Mouse (Mus musculus) forelimb bud, embryonic 11.5 days (tissue): ENCODE measurements at regions not wholly inside any gene's neighbourhood (a gene's known extent, or its start where the extent isn't known, plus 50 kb on each side); places are given as distances from the start of the nearest gene placed in this dataset.
A peak's percentile ranks its signal among the peaks of the same experiment; 100 is the strongest.

Source experiments
- DNase-seq: peaks from one replicate; pipeline ENCODE4 v3.0.0-alpha.2; 2012; ENCODE audit warnings: low read depth, low spot score

DNA sequence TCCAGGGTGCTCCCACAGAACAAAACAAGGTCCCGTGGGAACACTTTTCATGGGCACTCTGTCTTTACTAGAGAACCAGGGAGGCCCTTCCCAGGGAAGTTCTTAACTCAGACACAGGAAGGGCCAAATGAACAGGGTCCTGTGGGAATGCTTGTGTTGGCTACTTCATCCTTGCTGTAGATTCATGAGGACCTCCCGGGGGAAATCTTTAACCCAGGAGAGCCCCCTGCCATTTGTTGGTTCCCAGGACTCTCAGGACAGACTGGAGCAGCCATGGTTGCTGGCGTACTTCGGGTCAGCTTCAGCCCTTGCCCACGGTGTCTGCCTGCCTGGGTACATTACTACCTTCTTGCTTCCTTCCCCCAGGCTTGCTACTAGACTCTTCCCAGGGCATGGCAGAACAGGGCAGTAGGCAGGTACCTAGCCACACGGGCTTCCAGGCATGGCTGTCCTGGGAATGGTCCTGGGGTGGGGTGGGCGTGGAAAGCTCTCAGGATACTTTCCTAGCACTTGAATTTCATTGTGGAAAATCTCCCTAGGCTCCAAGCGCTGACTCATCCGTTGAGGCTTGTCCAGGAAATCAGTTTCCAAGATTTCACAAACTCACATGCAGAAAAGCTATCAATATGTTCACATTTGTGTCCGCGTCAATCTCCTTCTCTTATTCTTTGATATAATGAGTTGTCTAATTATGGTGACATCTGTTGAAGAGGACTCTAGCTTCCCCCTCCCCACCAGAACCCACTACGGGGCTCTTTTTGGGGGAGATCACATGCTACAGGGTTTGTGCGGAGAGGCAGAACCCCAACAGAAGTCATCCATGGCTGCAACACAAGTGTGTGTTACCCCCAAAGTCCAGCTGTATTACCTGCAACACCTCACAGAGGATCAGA, 148.6 kb downstream of the Sec61b start:
- DNase-seq = no peak

DNA sequence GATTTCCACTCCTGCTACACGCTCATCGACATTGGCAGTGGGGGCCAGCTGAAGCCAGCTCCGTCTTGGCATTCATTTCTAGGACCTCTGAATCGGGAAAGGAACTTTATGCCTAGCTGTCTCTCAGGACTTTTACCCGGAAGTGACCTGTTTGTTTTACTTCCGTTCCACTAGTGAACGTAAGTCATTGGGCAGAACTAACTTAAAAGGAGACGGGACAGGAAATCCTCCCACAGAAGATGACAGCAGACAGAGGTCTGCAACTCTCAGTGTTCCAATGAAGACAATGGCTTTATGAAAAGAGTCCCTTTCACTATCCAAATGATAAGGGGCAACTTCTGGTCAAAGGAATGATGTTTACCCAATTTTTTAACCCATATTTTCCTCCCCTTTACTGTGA, 155.5 kb downstream of the Sec61b start:
- no peak for DNase-seq

DNA sequence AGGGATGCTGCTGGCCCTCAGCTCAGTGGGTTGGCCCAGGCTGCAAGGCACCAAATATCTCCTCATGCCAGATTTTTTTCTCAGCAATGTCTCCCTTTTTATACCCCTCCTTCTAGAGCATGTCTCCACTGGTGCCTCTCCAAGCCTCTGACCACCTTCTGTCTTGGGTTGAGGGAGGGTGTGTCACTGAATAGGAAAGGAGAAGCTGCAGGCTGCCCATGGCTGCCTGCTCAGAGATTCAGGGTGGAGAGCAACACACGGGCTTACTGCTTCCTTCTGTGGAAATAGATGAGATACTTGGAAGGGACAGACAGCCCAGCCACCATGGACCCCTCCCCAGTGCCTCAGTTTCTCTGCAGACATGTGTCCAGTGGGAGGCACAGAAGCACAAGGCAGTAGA, 156.0 kb downstream of the Sec61b start:
- no peak for DNase-seq

DNA sequence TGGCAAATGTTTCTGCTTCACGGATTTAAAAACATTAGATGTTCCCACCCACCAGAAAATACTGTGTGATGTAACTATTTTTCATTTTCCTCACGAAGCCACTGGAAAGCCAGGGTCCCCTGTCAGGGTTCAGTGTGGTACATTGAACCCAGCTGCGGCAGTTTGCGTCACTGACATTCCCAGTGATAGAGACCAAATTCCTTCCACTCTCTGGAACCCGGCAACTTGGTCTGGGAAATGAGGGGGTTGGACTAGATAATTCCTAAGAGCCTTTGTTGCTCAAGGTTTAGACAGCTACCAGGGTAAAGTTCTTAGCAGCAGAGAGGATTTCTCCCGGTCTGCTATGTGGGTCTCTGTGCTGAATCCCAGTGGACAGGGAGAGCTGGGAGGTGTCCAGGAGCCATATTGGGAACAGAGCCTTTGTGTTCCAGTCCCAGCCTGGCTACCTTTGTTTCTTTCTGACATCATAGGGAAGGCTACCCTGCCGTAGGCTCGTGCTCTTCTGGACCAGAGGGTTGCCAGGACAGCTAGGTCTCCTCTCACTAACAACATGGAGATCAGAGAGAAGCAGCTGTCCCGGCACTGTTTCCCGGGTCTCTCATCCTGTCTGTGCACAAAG, 164.5 kb downstream of the Sec61b start:
- no peak for DNase-seq

DNA sequence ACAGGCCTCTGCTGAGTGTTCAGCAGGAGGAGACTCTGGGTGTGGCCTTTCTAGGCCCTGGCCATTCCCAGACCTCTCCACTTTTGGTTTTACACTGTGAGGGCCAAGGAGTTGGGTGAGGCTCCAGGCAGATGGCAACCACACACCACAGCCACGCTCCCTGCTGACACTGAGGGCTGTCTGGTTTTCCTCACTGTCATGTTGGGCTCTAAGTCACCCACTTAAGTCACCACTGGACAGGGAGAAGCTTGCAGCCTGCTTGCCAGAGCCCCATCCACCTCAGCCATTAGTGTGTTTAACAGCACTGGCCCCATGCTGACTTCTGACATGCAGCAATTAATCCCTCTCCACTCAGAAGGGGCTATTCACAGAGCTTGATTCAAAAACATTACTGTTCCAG, 170.6 kb downstream of the Sec61b start:
- DNase-seq = peak; percentile 62

DNA sequence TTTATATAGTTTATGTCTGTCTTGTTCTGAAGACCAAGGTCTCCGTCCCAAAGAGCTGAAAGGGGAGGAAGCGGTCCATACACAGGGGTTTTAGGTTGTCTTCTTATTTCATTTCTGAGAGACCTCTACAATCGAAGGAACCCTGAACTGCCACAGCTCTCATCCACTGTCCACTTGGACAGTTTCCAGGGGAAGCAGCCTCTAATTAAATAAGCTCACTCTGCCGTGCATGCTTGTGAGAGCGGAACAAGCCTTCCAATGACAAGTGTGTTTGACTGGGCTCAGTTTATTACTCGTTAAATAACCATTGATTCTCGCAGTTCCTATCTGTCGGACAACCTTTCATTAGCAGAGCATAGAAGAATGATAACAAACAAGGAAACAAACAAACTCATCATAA, 174.2 kb downstream of the Sec61b start:
- no peak for DNase-seq

DNA sequence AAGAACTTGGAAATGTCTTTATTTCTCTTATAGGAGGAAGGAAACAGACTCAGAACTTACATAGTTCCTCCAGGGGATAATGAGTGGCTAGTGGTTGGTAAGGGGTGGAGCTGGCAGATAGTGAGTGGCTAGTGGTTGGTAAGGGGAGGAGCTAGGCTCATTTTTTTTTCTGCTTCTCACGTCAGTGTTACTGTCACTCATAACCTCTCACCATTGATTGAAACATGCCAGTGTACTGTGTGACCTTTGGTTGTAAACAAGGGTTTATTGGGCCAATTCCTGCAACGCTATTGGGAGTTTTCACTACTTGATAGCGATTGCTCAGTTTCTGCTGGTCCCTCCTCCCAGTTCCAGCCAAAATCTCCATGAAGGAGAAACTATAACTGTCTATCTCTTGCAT, 175.5 kb downstream of the Sec61b start:
- DNase-seq = no peak

DNA sequence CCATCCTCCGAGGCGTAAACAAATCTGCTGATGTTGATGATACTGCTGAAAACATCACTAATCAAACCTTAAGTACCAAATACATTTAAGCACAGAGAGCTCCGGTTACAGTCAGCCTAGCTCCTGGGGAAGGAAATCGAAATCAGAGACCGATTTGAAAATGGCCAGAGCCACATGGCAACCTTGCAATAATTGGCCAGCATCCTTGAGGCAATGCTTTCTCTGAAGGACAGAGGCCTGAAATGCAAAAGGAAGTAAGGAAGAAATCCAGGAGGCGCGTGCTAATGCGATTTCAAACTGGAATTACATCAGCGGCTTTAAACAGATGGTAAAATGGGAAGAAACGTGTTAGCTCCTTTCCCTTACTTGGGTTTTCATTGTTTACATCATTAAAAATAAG, 177.1 kb downstream of the Sec61b start:
- DNase-seq = peak; percentile 24

DNA sequence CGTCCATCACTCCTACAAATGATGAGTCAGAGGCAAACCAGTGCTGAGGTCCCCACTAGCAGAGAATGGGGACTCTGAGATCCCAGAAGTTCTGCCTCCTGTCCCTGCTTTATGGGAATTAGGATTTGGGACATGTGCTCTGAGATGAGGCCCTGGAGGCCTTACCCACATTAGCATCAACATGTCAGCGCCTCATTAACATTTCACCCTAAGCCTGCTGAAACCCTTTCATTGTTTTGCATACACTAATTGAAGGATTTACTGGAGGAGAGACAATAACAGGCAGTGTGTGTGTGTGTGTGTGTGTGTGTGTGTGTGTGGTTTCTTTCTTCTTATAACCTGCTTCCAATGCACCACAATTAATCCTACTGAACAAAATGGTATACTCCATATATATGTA, 178.7 kb downstream of the Sec61b start:
- DNase-seq = no peak

DNA sequence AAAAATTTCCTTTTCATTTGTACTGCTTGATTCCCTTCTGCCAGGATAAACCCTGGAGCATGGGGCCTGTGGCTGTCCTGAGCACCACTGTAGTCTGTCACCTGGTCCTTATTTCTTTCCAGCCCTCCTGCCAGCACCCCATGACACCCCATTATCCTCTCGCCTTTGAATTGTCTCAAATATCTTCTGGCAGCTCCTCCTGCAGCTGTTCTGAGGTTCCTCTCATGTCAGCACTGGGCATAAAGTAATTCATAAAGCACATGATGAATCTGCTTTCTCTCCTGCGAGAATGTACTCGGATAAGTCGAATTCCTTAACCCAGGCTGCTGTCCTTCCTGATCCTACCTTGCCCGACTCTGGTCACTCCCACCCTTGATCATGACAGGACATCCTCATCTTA, 195.1 kb downstream of the Sec61b start:
- no peak for DNase-seq

DNA sequence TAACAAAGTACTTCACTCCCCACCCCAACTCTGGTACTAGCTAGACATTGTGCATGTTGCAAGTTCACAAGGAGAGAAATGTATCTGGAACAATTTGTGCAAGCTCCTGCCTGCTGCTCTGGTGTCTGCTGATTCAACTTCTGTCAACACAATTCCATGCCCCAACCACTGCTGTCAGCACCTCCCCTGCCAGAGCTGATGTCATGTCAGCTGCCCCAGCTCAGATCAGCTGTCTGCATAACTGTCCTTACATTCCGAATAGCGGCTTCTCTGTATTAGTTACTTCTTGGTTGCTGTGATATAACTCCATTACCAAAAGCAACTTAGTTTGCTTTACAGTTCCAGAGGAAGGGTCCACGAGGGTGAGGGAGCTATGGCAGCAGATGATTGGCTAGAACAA, 196.0 kb downstream of the Sec61b start:
- DNase-seq = no peak

DNA sequence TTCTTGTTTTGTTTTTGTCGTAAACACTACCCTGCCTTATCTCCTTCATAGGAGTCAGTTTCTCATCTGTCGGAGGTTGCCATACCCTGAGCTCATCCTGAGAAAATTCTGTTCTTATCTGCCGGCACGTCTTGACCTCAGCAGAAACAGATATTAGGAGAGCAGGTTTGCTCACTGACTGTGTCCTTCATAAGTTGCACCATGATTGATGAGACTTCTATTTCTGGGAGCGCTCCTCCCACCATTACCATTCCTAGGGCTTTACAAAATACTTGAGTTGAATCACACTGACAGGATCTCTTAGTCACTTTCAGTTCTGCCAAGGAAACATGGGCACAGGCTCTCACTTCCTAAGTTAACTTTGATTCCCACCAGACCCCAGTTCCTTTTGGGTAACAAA, 196.9 kb downstream of the Sec61b start:
- DNase-seq = no peak

DNA sequence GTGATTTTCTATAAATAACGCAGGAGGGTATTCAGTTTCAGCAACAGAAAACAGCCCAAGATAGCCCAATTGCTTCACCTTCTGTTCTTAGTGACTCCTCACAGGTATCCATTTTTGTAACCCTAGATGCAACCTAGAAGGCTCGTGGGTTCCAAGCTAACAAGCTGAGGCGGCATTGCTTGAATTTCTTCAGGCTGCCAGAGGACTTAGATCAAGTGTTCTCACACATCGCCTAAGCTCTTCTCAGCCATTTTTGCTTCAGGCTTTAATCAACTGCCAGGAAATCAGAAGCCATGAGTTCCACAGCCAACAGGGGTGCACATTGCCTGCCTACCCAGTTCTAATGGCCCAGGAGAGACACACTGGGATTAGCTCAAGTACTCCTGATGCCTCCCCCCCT, 206.7 kb downstream of the Sec61b start:
- DNase-seq = no peak

DNA sequence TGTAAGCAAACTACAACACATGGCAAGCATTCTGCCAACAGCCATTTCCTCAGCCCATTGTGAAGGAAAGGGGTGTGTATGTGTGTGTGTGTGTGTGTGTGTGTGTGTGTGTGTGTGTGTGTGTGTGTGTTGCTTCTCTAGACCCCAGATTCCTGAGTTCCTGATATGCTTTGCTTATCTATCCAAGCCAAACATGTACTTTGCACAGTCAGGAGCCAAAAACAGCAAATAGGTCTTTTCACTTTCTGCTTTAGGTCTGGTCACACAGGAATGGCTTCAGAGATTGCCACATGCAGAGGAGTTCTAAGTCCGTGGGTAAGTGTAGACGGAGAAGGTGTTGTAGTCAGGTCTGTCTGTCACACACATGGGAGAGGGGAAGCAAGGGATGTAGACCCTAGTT, 216.7 kb downstream of the Sec61b start:
- no peak for DNase-seq

DNA sequence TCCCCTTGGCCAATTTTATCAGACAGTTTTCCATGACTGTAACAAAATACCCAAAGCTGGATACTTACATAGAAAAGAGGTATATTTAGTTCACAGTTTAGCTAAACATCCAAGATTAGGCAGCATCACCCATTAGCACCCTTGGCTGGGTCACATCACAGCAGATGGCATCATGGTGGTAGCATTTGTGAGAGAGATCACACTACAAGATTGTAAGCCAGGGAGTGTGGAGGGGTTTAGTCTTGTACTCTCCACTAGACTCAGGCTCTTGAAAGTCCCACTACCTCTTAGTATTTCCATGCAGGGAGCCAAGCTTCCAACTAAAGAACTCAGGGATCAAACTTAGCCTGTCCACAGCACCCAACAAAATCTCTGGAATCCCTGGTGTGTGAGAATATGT, 218.2 kb downstream of the Sec61b start:
- DNase-seq = no peak

DNA sequence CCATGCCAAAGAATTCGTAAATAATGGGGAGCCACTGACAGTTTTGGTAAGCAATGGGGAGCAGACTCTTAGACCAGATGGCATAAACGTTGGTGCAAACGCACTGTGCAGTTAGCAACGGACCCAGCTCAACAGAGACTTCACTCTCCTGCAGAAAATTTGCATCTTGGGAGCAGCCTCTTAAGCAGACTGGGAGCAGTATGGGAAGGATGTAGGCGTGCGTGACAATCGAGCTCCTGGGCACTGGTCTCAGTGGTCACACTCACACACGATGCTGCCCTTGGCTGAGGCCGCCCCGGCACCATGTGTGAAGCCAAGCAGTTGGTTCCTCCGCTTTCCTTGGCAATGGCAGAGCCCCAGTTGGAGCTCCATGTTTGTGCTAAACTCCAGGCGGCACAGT, 218.8 kb downstream of the Sec61b start:
- DNase-seq = no peak

DNA sequence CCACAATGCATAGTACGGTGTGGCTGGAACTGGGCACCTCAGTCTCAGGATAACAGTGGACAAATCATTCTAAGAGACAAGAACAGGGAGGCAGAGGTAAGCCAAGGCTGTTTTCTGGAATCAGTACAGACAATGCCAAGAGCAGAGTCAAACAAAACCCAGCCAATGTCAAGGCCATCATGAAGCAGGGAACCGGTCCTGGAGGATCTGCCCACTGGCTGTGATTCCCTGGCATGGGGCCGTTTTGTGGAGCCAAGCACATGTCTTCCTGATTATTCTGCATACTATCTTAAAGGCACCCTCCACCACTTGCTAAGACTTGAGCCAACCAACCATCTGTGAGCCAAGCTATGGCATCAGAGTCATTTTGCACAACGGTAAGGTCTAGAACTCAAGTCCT, 222.6 kb downstream of the Sec61b start:
- DNase-seq = no peak

DNA sequence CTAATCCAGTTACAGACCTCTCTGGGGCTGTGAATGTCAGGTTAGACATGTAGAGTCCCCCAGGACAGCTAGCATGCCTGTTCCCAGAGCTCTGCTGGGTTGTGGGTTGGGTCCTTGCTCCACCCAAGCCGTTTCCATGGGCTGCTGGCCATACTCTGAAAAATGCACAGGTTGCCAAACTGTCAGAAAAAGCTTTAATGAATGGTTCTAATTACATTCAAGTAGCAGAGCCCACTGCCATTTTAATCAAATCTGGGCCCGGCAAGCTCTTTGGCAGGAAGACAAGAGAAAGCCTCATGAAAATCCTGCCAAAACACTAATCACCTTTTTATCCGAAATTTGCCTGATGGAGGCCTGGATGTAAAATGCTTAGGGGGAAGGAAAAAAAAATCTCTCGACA, 224.1 kb downstream of the Sec61b start:
- DNase-seq = no peak

DNA sequence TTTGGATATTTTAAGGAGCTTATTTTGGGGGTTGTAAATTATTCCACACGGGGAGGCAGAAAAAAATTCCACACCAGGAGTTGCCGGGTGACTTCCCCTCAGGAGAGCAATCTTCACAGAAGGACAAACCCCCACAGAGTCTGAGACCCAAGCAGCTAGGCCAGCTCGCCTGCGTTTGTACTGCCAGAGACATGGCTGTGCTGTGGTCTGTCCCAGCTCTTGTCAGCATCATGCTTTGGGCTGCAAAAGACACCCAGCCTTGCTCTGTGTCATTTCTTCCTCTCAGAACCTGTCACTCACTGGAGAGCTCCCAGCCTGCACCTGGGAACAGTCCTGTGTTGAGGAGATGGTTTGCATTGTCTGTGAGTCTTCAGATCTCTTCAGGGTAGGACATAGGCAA, 224.5 kb downstream of the Sec61b start:
- DNase-seq = no peak

DNA sequence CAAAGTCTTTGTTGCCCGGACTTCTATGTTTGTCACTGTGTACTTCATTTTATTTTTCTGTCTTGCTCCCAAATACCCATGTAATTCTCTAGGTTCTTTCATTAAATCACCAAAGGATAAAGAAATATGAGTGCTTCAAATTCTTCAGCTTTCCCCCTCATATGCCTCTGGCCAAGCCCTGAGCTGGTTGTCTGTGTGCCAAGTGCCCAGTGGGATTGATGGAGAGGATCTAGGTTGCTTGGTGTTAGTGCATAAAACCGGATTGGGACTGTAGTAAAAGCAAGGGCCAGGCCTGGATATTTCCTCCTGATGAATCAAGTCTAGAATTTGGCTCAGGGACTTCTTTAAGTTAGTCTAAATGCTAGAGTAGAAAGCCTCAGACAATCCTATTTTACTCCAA, 229.0 kb downstream of the Sec61b start:
- no peak for DNase-seq

DNA sequence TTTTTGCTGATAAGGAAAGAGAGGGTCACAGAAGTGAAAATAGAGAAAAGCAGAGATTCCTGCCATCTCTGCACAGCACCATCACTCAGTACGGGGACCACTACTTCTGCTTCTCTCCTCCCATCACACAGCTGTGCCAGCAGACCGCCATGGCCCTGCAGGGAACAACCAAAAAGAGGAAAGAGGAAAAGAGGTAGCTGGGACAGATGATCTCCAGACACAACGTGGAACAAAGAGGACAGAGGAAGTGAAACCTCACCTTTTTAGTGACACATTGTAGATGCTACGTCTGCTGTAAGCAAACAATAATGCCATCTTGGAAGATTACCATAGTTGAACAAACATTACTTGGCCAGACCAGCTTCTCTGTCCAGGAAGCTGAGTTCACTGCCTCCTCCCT, 230.1 kb downstream of the Sec61b start:
- DNase-seq = no peak

DNA sequence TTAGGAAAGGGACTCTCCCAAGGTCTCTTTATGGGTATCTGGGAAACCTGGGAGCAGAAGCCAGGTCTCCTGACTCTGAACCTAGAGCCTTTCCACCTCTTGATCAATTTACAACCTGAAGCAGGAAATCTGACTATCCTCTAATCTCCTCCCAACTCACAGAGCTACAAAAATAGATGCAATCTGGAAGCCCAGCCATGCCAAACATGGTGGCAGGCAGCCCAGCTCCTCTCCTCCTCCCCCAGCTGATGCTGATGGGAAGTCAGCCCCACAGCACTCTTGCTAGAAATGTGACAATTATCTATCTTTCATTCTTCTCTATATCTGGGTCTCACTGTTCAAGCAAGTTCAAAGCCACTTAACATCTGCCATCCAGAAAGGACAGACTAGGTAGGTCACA, 233.5 kb downstream of the Sec61b start:
- DNase-seq = no peak

DNA sequence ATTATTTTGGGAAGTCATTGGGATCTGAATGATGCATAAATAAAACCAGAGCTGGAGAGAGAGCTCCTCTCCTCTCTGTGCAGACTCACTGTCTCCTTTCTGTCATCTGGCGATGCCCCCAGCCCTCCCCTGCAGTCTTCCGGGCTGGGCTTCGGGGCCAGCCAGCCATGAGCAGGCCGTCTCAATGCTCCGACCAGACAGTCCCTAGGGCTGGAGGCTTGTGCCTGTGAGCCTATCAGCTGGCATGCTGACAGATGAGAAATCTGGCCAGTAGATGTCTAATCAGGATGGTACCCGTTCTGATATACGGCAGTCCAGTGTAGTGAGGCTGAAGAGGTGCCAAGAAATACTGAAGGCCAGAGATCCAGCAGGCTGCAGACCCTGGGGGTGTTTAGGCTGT, 238.9 kb downstream of the Sec61b start:
- no peak for DNase-seq
